Mouse (Mus musculus) ES-Bruce4 (cell line): ENCODE measurements at regions not wholly inside any gene's neighbourhood (a gene's known extent, or its start where the extent isn't known, plus 50 kb on each side); places are given as distances from the start of the nearest gene placed in this dataset.

Experiments
- CTCF ChIP-seq: IDR thresholded peaks from one replicate; pipeline ENCODE4 v1.8.1; 2011; ENCODE audit warnings: low read depth, low read length
- EP300 ChIP-seq: IDR thresholded peaks from 2 replicates; pipeline ENCODE4 v1.6.1; 2011; ENCODE audit warnings: low read depth, low read length; ENCODE audit not compliant: insufficient read depth
- POLR2A ChIP-seq: IDR thresholded peaks from one replicate; pipeline ENCODE4 v1.8.1; 2011; ENCODE audit warnings: low read length; ENCODE audit not compliant: insufficient read depth

DNA sequence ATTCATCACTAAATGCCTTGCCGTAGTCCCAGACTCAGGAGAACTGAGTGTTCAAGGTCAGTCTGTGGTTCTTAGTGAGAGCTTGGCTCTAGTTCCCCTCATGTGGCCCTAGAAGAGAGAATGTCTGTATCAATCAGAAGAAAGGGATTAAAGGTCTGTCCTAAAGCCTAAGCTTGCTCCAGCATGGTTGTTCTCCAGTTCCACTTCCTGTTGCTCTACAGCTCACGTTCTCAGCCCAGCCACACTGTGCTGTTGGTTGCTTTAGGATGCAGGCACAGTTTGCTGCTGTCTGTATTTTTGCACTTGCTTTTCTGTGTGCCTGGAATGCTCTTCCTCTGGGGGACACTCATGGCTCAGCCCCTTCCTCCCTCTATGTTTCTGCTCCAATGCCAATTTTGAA, 150.4 kb upstream of the Eci2 start:
- TF ChIP-seq CTCF, result no peak
- no peak for TF ChIP-seq EP300
- no peak for TF ChIP-seq POLR2A
